Mouse (Mus musculus): ENCODE results near the gene Atp5e. TPM values are rescaled to one million over a fixed set of nuclear protein-coding genes. Genes with fewer than 3 reads are reported as not detected.
A peak's percentile ranks its signal among the peaks of the same experiment; 100 is the strongest.

Gene Atp5e
- polyA plus RNA-seq, 1 experiment from 2014 or later = 545 TPM

DNA sequence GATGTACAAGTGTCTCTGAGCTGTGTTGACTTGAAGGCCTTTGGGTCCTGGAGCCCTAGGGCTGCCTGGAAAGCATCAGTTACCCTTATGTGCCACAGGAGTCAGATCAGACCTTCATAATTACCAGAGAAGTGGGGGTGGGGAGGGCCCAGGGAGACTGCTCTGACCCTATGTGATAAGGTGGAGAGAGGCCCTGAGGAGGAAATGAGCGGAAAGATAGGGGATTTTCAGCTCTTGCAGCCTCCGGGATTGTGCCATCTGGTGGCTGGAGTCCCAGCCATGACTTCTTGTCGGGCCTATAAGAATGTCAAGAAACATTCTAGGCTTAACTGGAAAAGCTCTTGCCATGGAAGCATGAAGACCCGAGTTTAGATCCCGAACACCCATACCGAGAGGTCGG lies 10.2 kb downstream of the Atp5e start:
- Histone ChIP-seq H3K27ac (ENCODE audit: low read depth) (peak overlapping the region; percentile 62; the same call in 1 of the 2 replicates), H3K4me2 (ENCODE audit: low read depth, low read length) (peak overlapping the region; percentile 51), H3K27me3 (ENCODE audit: insufficient read depth, low read length) (no peaks in the 10 kb centered on the region), H3K4me1 (ENCODE audit: insufficient read depth) (peaks cover 11% of the 10 kb centered on the region), H3K36me3 (replicated peaks; ENCODE audit: insufficient read depth, low read length) (no peaks in the 10 kb centered on the region), H3K9me3 (ENCODE audit: low read length) (no peaks in the 10 kb centered on the region), H3K4me3 (ENCODE audit: low read depth, low read length) (no peak overlapping the region), H3K9ac (replicated peaks) (no peak overlapping the region)
- TF ChIP-seq CTCF (IDR thresholded peaks at IDR 0.05; ENCODE audit: low read depth) = peak; percentile 77
- peak; percentile 93 for TF ChIP-seq EP300 (IDR thresholded peaks at IDR 0.05; ENCODE audit: low read depth)
- ATAC-seq (peak; percentile 97), DNase-seq (peak; percentile 76)
- 50% methylated on average over 7 of the region's 7 CpGs for WGBS (ENCODE audit: insufficient replicate concordance)

DNA sequence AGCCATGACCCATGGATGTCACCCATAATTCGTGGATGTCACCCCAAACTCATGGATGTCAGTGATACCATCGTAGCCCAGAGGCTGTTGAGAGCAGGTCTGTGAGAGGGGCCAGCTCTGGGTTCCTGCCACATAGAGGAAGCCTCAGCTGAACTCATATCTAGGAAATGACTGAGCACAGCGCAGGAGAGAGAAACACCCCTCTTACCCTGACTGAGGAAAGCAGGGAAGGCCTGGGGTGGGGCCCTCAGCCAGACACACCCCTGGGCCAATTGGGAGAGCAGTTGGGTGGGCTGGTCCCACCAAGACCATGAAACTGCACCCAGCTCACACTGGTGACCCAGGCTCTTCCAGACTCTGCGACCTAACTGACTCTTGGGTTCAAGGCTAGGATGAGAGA lies 13.6 kb downstream of the Atp5e start, which contains the start of gene Tubb1:
Gene Tubb1 (plus strand): TSS at position 343 of the 400 bp plus-strand sequence.
- Histone ChIP-seq H3K9ac (replicated peaks) (0 out of 2 replicates have a peak within 1 kb of the TSS, but pooled peaks have one; percentile 11), H3K36me3 (replicated peaks; ENCODE audit: insufficient read depth, low read length) (no peaks in the 10 kb centered on the region), H3K4me3 (ENCODE audit: low read depth, low read length) (no peak within 1 kb of the TSS), H3K27me3 (ENCODE audit: insufficient read depth, low read length) (no peaks in the 10 kb centered on the region), H3K4me1 (ENCODE audit: insufficient read depth) (peaks cover 11% of the 10 kb centered on the region), H3K9me3 (ENCODE audit: low read length) (no peaks in the 10 kb centered on the region), H3K27ac (ENCODE audit: low read depth) (no peak within 1 kb of the TSS), H3K4me2 (ENCODE audit: low read depth, low read length) (no peak within 1 kb of the TSS)
- peak; percentile 16; the same call in 1 of the 2 replicates for ATAC-seq
- TF ChIP-seq CTCF (IDR thresholded peaks at IDR 0.05; ENCODE audit: low read depth) (no peak), EP300 (IDR thresholded peaks at IDR 0.05; ENCODE audit: low read depth) (no peak)
- DNase-seq = no peak
- WGBS (ENCODE audit: insufficient replicate concordance) = 49% methylated on average over 4 of the region's 4 CpGs

DNA sequence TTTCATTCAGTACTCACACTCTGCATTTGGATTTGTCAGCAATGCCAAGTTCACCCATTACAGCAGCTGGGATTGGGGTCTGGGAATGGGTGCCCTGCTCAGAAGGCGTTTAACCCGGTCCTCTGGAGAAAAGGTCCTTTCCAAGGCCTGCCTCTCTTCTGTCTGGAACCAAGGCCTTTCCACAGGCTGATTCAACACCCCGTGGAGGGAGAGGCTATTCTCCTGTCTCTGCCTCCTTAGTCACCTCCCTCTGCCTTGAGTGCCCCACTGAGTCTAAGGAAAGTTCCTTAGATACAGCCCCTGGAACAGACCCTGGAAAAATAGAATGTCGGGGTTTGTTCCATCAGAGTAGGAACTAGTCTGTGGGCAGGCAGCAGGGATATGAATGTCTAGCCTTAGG lies 15.5 kb downstream of the Atp5e start:
- DNase-seq (no peak), ATAC-seq (no peak)
- no peak overlapping the region for H3K4me2 ChIP-seq (ENCODE audit: low read depth, low read length)
- H3K4me3 ChIP-seq (ENCODE audit: low read depth, low read length) = no peak overlapping the region
- H3K27ac ChIP-seq (ENCODE audit: low read depth) = no peak overlapping the region
- H3K36me3 ChIP-seq (replicated peaks; ENCODE audit: insufficient read depth, low read length) = no peaks in the 10 kb centered on the region
- no peaks in the 10 kb centered on the region for H3K9me3 ChIP-seq (ENCODE audit: low read length)
- no peaks in the 10 kb centered on the region for H3K27me3 ChIP-seq (ENCODE audit: insufficient read depth, low read length)
- TF ChIP-seq EP300 (IDR thresholded peaks at IDR 0.05; ENCODE audit: low read depth) = no peak
- TF ChIP-seq CTCF (IDR thresholded peaks at IDR 0.05; ENCODE audit: low read depth) = no peak
- 83% methylated on average over 4 of the region's 4 CpGs for WGBS (ENCODE audit: insufficient replicate concordance)
- peaks cover 11% of the 10 kb centered on the region for H3K4me1 ChIP-seq (ENCODE audit: insufficient read depth)
- no peak overlapping the region for H3K9ac ChIP-seq (replicated peaks)

DNA sequence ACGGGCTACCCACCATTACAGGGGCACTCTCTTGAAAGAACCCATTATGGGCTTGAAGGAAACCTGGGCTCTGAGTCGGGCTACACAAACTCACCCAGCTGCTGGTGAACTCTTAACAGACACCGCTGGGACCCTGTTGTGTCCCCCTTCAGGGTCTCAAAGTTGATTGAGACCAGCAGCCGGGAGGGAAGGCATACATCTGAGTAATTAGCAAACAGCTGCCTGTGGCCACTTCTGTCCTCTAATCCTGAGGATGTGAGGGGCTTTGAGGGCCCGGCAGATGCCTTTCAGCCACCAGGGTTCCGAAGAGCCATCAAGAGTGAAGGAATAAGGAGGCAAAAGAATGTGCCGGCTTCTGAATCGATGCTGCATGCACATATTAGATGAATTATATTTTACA lies 17.0 kb downstream of the Atp5e start:
- 65% methylated on average over 8 of the region's 8 CpGs for WGBS (ENCODE audit: insufficient replicate concordance)
- H3K4me2 ChIP-seq (ENCODE audit: low read depth, low read length) = no peak overlapping the region
- H3K27ac ChIP-seq (ENCODE audit: low read depth) = no peak overlapping the region
- no peak overlapping the region for H3K4me3 ChIP-seq (ENCODE audit: low read depth, low read length)
- H3K9ac ChIP-seq (replicated peaks) = no peak overlapping the region
- H3K27me3 ChIP-seq (ENCODE audit: insufficient read depth, low read length) = no peaks in the 10 kb centered on the region
- TF ChIP-seq EP300 (IDR thresholded peaks at IDR 0.05; ENCODE audit: low read depth) = no peak
- TF ChIP-seq CTCF (IDR thresholded peaks at IDR 0.05; ENCODE audit: low read depth) = no peak
- DNase-seq (no peak), ATAC-seq (no peak)
- H3K9me3 ChIP-seq (ENCODE audit: low read length) = no peaks in the 10 kb centered on the region
- H3K4me1 ChIP-seq (ENCODE audit: insufficient read depth) = peaks cover 9% of the 10 kb centered on the region
- H3K36me3 ChIP-seq (replicated peaks; ENCODE audit: insufficient read depth, low read length) = no peaks in the 10 kb centered on the region

DNA sequence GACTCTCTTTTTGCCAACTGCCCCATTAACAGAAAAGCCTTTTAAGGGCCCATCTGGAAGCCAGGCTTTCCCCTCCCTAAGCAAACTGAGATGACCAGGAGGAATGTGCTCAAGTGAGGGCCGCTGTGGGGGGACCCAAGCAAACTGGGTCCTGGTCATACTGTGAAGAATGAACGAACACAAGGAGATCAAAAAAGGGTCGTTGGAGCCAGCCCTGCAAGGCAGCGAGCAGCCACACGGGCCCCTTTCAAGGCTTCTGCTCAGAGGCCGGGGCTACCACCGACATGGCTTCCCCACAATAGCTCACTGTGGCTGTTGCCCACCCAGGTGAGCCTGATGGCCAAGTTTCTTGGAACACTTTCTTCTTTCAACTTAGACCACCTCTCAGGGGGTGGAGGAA lies 17.4 kb downstream of the Atp5e start:
- no peak overlapping the region for H3K9ac ChIP-seq (replicated peaks)
- H3K4me1 ChIP-seq (ENCODE audit: insufficient read depth) = peaks cover 7% of the 10 kb centered on the region
- no peak overlapping the region for H3K27ac ChIP-seq (ENCODE audit: low read depth)
- DNase-seq = no peak
- no peaks in the 10 kb centered on the region for H3K27me3 ChIP-seq (ENCODE audit: insufficient read depth, low read length)
- no peak for TF ChIP-seq CTCF (IDR thresholded peaks at IDR 0.05; ENCODE audit: low read depth)
- TF ChIP-seq EP300 (IDR thresholded peaks at IDR 0.05; ENCODE audit: low read depth) = no peak
- H3K4me3 ChIP-seq (ENCODE audit: low read depth, low read length) = no peak overlapping the region
- H3K9me3 ChIP-seq (ENCODE audit: low read length) = no peaks in the 10 kb centered on the region
- no peak overlapping the region for H3K4me2 ChIP-seq (ENCODE audit: low read depth, low read length)
- no peaks in the 10 kb centered on the region for H3K36me3 ChIP-seq (replicated peaks; ENCODE audit: insufficient read depth, low read length)
- WGBS (ENCODE audit: insufficient replicate concordance) = 52% methylated on average over 7 of the region's 7 CpGs
- no peak for ATAC-seq

DNA sequence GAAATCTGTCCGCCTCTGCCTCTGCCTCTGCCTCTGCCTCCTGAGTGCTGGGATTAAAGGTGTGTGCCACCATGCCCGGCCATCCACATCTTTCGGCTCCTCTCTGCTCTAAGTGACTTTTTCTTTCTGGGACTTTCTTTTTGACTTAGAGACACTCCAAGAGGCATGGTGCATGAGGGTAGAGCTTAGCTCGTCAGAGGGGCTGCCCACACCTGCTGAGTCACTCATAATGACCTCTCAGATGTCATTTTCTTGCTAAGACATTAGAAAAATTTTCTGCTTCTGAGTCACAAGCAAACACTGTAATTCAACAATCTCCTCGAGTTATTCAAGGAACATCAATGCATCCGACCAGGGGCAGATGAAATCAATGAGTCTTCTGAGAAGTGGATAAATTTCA lies 18.9 kb downstream of the Atp5e start:
- Histone ChIP-seq H3K36me3 (replicated peaks; ENCODE audit: insufficient read depth, low read length) (no peaks in the 10 kb centered on the region), H3K4me3 (ENCODE audit: low read depth, low read length) (no peak overlapping the region), H3K4me1 (ENCODE audit: insufficient read depth) (peaks cover 1% of the 10 kb centered on the region), H3K9ac (replicated peaks) (no peak overlapping the region), H3K27me3 (ENCODE audit: insufficient read depth, low read length) (no peaks in the 10 kb centered on the region), H3K9me3 (ENCODE audit: low read length) (no peaks in the 10 kb centered on the region), H3K4me2 (ENCODE audit: low read depth, low read length) (no peak overlapping the region), H3K27ac (ENCODE audit: low read depth) (no peak overlapping the region)
- WGBS (ENCODE audit: insufficient replicate concordance) = 65% methylated on average over 6 of the region's 6 CpGs
- TF ChIP-seq EP300 (IDR thresholded peaks at IDR 0.05; ENCODE audit: low read depth) (no peak), CTCF (IDR thresholded peaks at IDR 0.05; ENCODE audit: low read depth) (no peak)
- ATAC-seq (no peak), DNase-seq (no peak)

DNA sequence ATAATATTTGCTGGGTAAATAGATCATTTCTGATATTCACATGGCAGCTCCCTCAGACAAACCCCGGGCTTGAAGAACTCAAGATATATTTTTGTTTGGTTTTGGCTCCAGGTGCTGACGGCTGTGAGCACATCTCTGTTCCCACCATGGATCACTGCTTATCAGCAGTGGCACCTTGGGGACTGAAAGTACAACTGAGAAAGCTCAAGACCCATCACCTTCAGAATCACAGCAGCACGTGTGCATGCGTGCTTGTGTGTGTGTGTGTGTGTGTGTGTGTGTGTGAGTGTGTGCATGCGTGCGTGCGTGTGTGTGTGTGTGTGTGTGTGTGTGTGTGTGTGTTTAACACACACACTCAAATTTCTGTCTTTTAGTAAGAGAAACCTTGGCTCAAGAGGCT lies 19.5 kb downstream of the Atp5e start:
- DNase-seq = no peak
- 65% methylated on average over 7 of the region's 7 CpGs for WGBS (ENCODE audit: insufficient replicate concordance)
- Histone ChIP-seq H3K36me3 (replicated peaks; ENCODE audit: insufficient read depth, low read length) (no peaks in the 10 kb centered on the region), H3K9ac (replicated peaks) (no peak overlapping the region), H3K4me3 (ENCODE audit: low read depth, low read length) (no peak overlapping the region), H3K9me3 (ENCODE audit: low read length) (no peaks in the 10 kb centered on the region), H3K27me3 (ENCODE audit: insufficient read depth, low read length) (no peaks in the 10 kb centered on the region), H3K4me2 (ENCODE audit: low read depth, low read length) (no peak overlapping the region), H3K4me1 (ENCODE audit: insufficient read depth) (peaks cover 8% of the 10 kb centered on the region), H3K27ac (ENCODE audit: low read depth) (no peak overlapping the region)
- TF ChIP-seq CTCF (IDR thresholded peaks at IDR 0.05; ENCODE audit: low read depth) (no peak), EP300 (IDR thresholded peaks at IDR 0.05; ENCODE audit: low read depth) (0 out of 2 replicates have a peak, but pooled peaks have one; percentile 8)
- no peak for ATAC-seq
